Mouse (Mus musculus) ES-E14 (cell line): ENCODE results near the gene Atg5. TPM values are rescaled to one million over a fixed set of nuclear protein-coding genes. Genes with fewer than 3 reads are reported as not detected.
A peak's percentile ranks its signal among the peaks of the same experiment; 100 is the strongest.

Source experiments
- DNase-seq: peaks from one replicate; pipeline ENCODE4 v3.0.0-alpha.2; 2013; ENCODE audit warnings: low read depth, low spot score
- H3K27ac ChIP-seq: 2 replicates; pipeline ENCODE4 v1.5.1; 2012; ENCODE audit warnings: low read depth, mild to moderate bottlenecking, low read length, moderate library complexity, mixed read lengths; ENCODE audit not compliant: poor library complexity, insufficient read depth, severe bottlenecking
- H3K36me3 ChIP-seq: 2 replicates; pipeline ENCODE4 v1.6.1; 2012; ENCODE audit warnings: mild to moderate bottlenecking, low read length, moderate library complexity, mixed read lengths; ENCODE audit not compliant: control insufficient read depth, poor library complexity, insufficient read depth, severe bottlenecking
- H3K4me1 ChIP-seq, 2 experiments: fragments of 150-350 bp in 1 of 2; sonication (generic) in 1 of 2; 2 replicates each; pipeline ENCODE4 v1.6.1; 2012; ENCODE audit warnings: low read length in 2 of 2, mild to moderate bottlenecking in 1 of 2, mixed read lengths in 1 of 2; ENCODE audit not compliant: control insufficient read depth in 2 of 2, insufficient read depth in 2 of 2, poor library complexity in 1 of 2
- H3K4me3 ChIP-seq, 2 experiments: fragments of 150-350 bp in 1 of 2; sonication (generic) in 1 of 2; 2 replicates each; pipeline ENCODE4 v1.5.1; 2012; ENCODE audit warnings: low read length in 2 of 2, low read depth in 1 of 2, mild to moderate bottlenecking in 1 of 2, mixed read lengths in 1 of 2; ENCODE audit not compliant: insufficient read depth in 1 of 2, poor library complexity in 1 of 2, severe bottlenecking in 1 of 2
- H3K9ac ChIP-seq: 2 replicates; pipeline ENCODE4 v1.6.1; 2012; ENCODE audit warnings: low read depth, mild to moderate bottlenecking, low read length, mixed read lengths; ENCODE audit not compliant: poor library complexity, insufficient read depth, severe bottlenecking
- H3K9me3 ChIP-seq: fragments of 150-350 bp; sonication (generic); 2 replicates; pipeline ENCODE4 v1.6.1; 2012; ENCODE audit warnings: low read depth, mild to moderate bottlenecking, low read length; ENCODE audit not compliant: control insufficient read depth, insufficient read depth
- CHD2 ChIP-seq: IDR thresholded peaks from 2 replicates; pipeline ENCODE4 v1.6.1; 2014; ENCODE audit warnings: mild to moderate bottlenecking, low read depth, low read length, inconsistent platforms
- HCFC1 ChIP-seq: IDR thresholded peaks from 2 replicates; pipeline ENCODE4 v1.6.1; 2012; ENCODE audit warnings: low read length, inconsistent platforms, borderline replicate concordance; ENCODE audit not compliant: insufficient read depth
- MAFK ChIP-seq: IDR thresholded peaks from 2 replicates; pipeline ENCODE4 v1.6.1; 2014; ENCODE audit warnings: mild to moderate bottlenecking, low read depth, low read length, inconsistent platforms; ENCODE audit not compliant: insufficient read depth
- ZC3H11A ChIP-seq: IDR thresholded peaks from 2 replicates; pipeline ENCODE4 v1.6.1; 2012; ENCODE audit warnings: low read depth, mild to moderate bottlenecking, inconsistent platforms, low read length, borderline replicate concordance
- ZNF384 ChIP-seq: IDR thresholded peaks from 2 replicates; pipeline ENCODE4 v1.6.1; 2012; ENCODE audit warnings: low read depth, low read length, inconsistent platforms
- in situ Hi-C, 2 experiments: fragments of 600-800 bp; cut with MboI; formaldehyde crosslinking; loops; one replicate each; pipeline ENCODE4 v1.15.1; 2025; ENCODE audit warnings: low sequenced_read_pairs in 2 of 2, inconsistent platforms in 1 of 2; ENCODE audit not compliant: unreplicated experiment in 2 of 2
- total RNA-seq: library from RNA; depleted of rRNA; stranded (reverse); fragments of 300-350 nt; gene quantifications from 2 replicates; pipeline ENCODE4 v1.2.3, GENCODE M21; 2012; rRNA removed

Gene Atg5
- total RNA-seq, 1 experiment: 22.5 TPM

DNA sequence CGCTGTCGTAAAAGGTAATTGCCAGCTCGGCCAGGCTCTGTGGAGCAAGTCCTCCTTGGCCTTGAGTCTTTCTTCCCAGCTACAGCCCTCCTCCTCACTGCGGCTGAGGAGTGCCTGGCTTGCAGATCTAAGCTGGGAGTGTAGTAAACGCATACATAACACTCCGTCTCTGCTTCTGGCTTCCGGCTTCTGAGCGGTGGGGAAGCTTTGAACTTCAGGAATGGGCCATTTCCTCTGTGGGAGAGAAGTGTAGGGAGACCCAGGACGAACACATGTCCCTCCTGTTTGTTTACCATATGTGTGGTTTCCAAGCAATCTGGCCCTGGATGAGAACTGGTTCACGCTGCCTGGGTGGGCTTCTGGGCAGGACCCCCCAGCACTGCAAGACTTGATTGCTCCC lies 140.9 kb downstream of the Atg5 start:
- H3K4me1 ChIP-seq: peaks cover 0 to 15% of the 10 kb centered on the region in 2 experiments; a peak in 1 of 4 replicates
- TF ChIP-seq ZNF384 (no peak), CHD2 (no peak), MAFK (0 out of 2 replicates have a peak, but pooled peaks have one; percentile 17), ZC3H11A (no peak), HCFC1 (no peak)

DNA sequence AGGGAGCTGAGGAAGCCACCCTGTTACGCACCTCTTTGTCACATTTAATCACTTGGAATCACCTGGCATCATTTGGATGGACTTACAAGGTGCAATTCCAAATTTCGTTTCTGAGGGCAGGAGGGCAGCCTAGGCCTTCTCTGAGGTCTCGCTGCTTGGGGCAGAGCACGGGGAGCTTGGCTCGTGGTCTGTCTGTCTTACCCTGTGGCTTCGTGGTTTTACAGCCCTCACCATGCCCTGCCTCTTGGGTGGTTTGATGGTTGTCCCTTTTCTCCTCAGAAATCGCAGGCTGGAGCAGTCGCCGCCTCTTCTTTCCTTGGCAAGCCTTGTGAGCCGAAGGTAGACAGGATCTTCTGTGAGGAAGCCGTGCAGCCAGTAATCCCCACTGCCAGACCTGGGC lies 141.8 kb downstream of the Atg5 start:
- H3K9me3 ChIP-seq: no peaks in the 10 kb centered on the region
- H3K36me3 ChIP-seq: no peaks in the 10 kb centered on the region
- no peak overlapping the region for H3K4me3 ChIP-seq
- DNase-seq: no peak
- TF ChIP-seq HCFC1 (no peak), ZC3H11A (no peak), CHD2 (no peak), MAFK (no peak), ZNF384 (no peak)
- in situ Hi-C loops: no loop called here
- no peak overlapping the region for H3K27ac ChIP-seq
- peak overlapping the region; percentile 1; the same call in 1 of the 2 replicates for H3K9ac ChIP-seq
- peaks cover 0 to 15% of the 10 kb centered on the region in 2 experiments; a peak in 1 of 4 replicates for H3K4me1 ChIP-seq

More for the DNA sequence above, 140.9 kb downstream of the Atg5 start:
- H3K9me3 ChIP-seq: no peaks in the 10 kb centered on the region
- no peak overlapping the region for H3K4me3 ChIP-seq
- peak; percentile 63 for DNase-seq
- H3K36me3 ChIP-seq: no peaks in the 10 kb centered on the region
- in situ Hi-C loops: no loop called here
- no peak overlapping the region for H3K27ac ChIP-seq
- no peak overlapping the region for H3K9ac ChIP-seq

Other genes starting within 250 kb of the Atg5 start
- 1.6 and 2.5 TPM in 2 replicates for gene Crybg1, start 119.5 kb upstream of the Atg5 start, total RNA-seq